Mouse (Mus musculus) myocyte (in vitro differentiated cells): Measurements from ENCODE around the gene Araf.

ENCODE experiments used
- CEBPB ChIP-seq: IDR thresholded peaks from 2 replicates; pipeline ENCODE4 v1.6.1; 2011; ENCODE audit warnings: mild to moderate bottlenecking, moderate library complexity; ENCODE audit not compliant: poor library complexity, insufficient read depth, severe bottlenecking
- E2F4 ChIP-seq: IDR thresholded peaks from one replicate; pipeline ENCODE4 v1.6.1; 2011; ENCODE audit warnings: mild to moderate bottlenecking, control low read depth, moderate library complexity; ENCODE audit not compliant: insufficient read depth
- MAX ChIP-seq: IDR thresholded peaks from one replicate; pipeline ENCODE4 v1.6.1; 2011; ENCODE audit warnings: low read depth, mild to moderate bottlenecking, control low read depth
- MYOD1 ChIP-seq, 3 experiments: IDR thresholded peaks; one replicate each; pipeline ENCODE4 v1.6.1; 2011; ENCODE audit warnings: control low read depth in 2 of 3, low read depth in 2 of 3, mild to moderate bottlenecking in 2 of 3, moderate library complexity in 1 of 3; ENCODE audit not compliant: insufficient read length in 2 of 3, control insufficient read depth in 1 of 3
- MYOG ChIP-seq, 3 experiments: IDR thresholded peaks; one replicate each; pipeline ENCODE4 v1.6.1; 2011; ENCODE audit warnings: control low read depth in 2 of 3, low read depth in 2 of 3, mild to moderate bottlenecking in 2 of 3; ENCODE audit not compliant: insufficient read length in 2 of 3, control insufficient read depth in 1 of 3, insufficient read depth in 1 of 3
- POLR2A ChIP-seq: IDR thresholded peaks from one replicate; pipeline ENCODE4 v1.6.1; 2011; ENCODE audit warnings: low read depth, mild to moderate bottlenecking, control low read depth, moderate library complexity; ENCODE audit not compliant: insufficient read length
- POLR2AphosphoS2 ChIP-seq: IDR thresholded peaks from one replicate; pipeline ENCODE4 v1.6.1; 2011; ENCODE audit warnings: low read depth, control low read depth; ENCODE audit not compliant: insufficient read length
- REST ChIP-seq: IDR thresholded peaks from one replicate; pipeline ENCODE4 v1.6.1; 2011; ENCODE audit warnings: mild to moderate bottlenecking, control low read depth, moderate library complexity; ENCODE audit not compliant: insufficient read depth, insufficient read length
- SRF ChIP-seq: IDR thresholded peaks from one replicate; pipeline ENCODE4 v1.6.1; 2011; ENCODE audit warnings: low read depth; ENCODE audit not compliant: control insufficient read depth, insufficient read length
- TCF12 ChIP-seq: IDR thresholded peaks from one replicate; pipeline ENCODE4 v1.6.1; 2011; ENCODE audit warnings: mild to moderate bottlenecking, control low read depth; ENCODE audit not compliant: poor library complexity, insufficient read depth, severe bottlenecking
- USF1 ChIP-seq: IDR thresholded peaks from one replicate; pipeline ENCODE4 v1.6.1; 2011; ENCODE audit warnings: low read depth, mild to moderate bottlenecking, control low read depth, moderate library complexity

GRCm38 (mm10) chrX:20847816-20848215 is 50.2 kb downstream of the Araf start:
- TF ChIP-seq TCF12, result no peak
- no peak for TF ChIP-seq USF1
- no peak for TF ChIP-seq POLR2AphosphoS2
- no peak for TF ChIP-seq POLR2A
- no peak for TF ChIP-seq E2F4
- TF ChIP-seq CEBPB, result no peak
- TF ChIP-seq MAX, result no peak
- TF ChIP-seq SRF, result no peak
- TF ChIP-seq MYOG (IDR thresholded peaks at IDR 0.05; ENCODE audit: control insufficient read depth in 1 of 3, insufficient read depth in 1 of 3, insufficient read length in 2 of 3, low read depth in 2 of 3), result no peak
- TF ChIP-seq REST, result no peak
- peak in 1 of 3 experiments; percentile 9 for TF ChIP-seq MYOD1 (IDR thresholded peaks at IDR 0.05; ENCODE audit: control insufficient read depth in 1 of 3, insufficient read length in 2 of 3, low read depth in 2 of 3)
